Mouse (Mus musculus): ENCODE results near the gene Vamp1. TPM values are rescaled to one million over a fixed set of nuclear protein-coding genes. Genes with fewer than 3 reads are reported as not detected.

Gene Vamp1
- polyA plus RNA-seq, 1 experiment from 2014 or later, result 2.6 TPM

GRCm38 (mm10) chr6:125175469-125175868 is 39.9 kb upstream of the Vamp1 start:
- ATAC-seq (ENCODE audit: insufficient number of reproducible peaks, insufficient read depth, low FRiP score, low read depth), result no peak
- no peak overlapping the region for H3K4me2 ChIP-seq (ENCODE audit: low read length)
- no peaks in the 10 kb centered on the region for H3K9me3 ChIP-seq (ENCODE audit: control insufficient read depth, low read length)
- peaks cover 100% of the 10 kb centered on the region for H3K36me3 ChIP-seq (ENCODE audit: control insufficient read depth, insufficient read depth, low read length)
- WGBS, result 93% methylated on average over 5 of the region's 5 CpGs
- no peak overlapping the region for H3K4me3 ChIP-seq (ENCODE audit: control insufficient read depth in 1 of 2, insufficient read depth in 1 of 2, low read depth in 1 of 2, low read length in 2 of 2)
- no peak overlapping the region for H3K9ac ChIP-seq (ENCODE audit: low read length)
- no peaks in the 10 kb centered on the region for H3K4me1 ChIP-seq (ENCODE audit: control insufficient read depth in 2 of 2, insufficient read depth in 2 of 2, low read length in 2 of 2)
- no peak overlapping the region for H3K27ac ChIP-seq (replicated peaks in 1 of 2; ENCODE audit: control insufficient read depth in 1 of 2, insufficient read depth in 1 of 2, low read depth in 2 of 2, low read length in 2 of 2)
- no peaks in the 10 kb centered on the region for H3K27me3 ChIP-seq (ENCODE audit: control insufficient read depth, insufficient read depth, low read length)

GRCm38 (mm10) chr6:125179601-125180000 is 35.8 kb upstream of the Vamp1 start:
- Histone ChIP-seq H3K27me3 (ENCODE audit: control insufficient read depth, insufficient read depth, low read length) (no peaks in the 10 kb centered on the region), H3K36me3 (ENCODE audit: control insufficient read depth, insufficient read depth, low read length) (peaks cover 100% of the 10 kb centered on the region), H3K4me1 (ENCODE audit: control insufficient read depth in 2 of 2, insufficient read depth in 2 of 2, low read length in 2 of 2) (no peaks in the 10 kb centered on the region), H3K4me3 (ENCODE audit: control insufficient read depth in 1 of 2, insufficient read depth in 1 of 2, low read depth in 1 of 2, low read length in 2 of 2) (no peak overlapping the region), H3K9ac (ENCODE audit: low read length) (no peak overlapping the region), H3K4me2 (ENCODE audit: low read length) (no peak overlapping the region), H3K9me3 (ENCODE audit: control insufficient read depth, low read length) (no peaks in the 10 kb centered on the region), H3K27ac (replicated peaks in 1 of 2; ENCODE audit: control insufficient read depth in 1 of 2, insufficient read depth in 1 of 2, low read depth in 2 of 2, low read length in 2 of 2) (no peak overlapping the region)
- ATAC-seq (ENCODE audit: insufficient number of reproducible peaks, insufficient read depth, low FRiP score, low read depth), result no peak
- 95% methylated on average over 7 of the region's 7 CpGs for WGBS

GRCm38 (mm10) chr6:125182133-125182532 is 33.2 kb upstream of the Vamp1 start:
- H3K9ac ChIP-seq (ENCODE audit: low read length), result no peak overlapping the region
- H3K27me3 ChIP-seq (ENCODE audit: control insufficient read depth, insufficient read depth, low read length), result no peaks in the 10 kb centered on the region
- peaks cover 100% of the 10 kb centered on the region for H3K36me3 ChIP-seq (ENCODE audit: control insufficient read depth, insufficient read depth, low read length)
- no peak for ATAC-seq (ENCODE audit: insufficient number of reproducible peaks, insufficient read depth, low FRiP score, low read depth)
- H3K4me2 ChIP-seq (ENCODE audit: low read length), result no peak overlapping the region
- H3K9me3 ChIP-seq (ENCODE audit: control insufficient read depth, low read length), result no peaks in the 10 kb centered on the region
- 86% methylated on average over 5 of the region's 5 CpGs for whole genome bisulfite sequencing
- no peak overlapping the region for H3K27ac ChIP-seq (replicated peaks in 1 of 2; ENCODE audit: control insufficient read depth in 1 of 2, insufficient read depth in 1 of 2, low read depth in 2 of 2, low read length in 2 of 2)
- no peak overlapping the region for H3K4me3 ChIP-seq (ENCODE audit: control insufficient read depth in 1 of 2, insufficient read depth in 1 of 2, low read depth in 1 of 2, low read length in 2 of 2)
- no peaks in the 10 kb centered on the region for H3K4me1 ChIP-seq (ENCODE audit: control insufficient read depth in 2 of 2, insufficient read depth in 2 of 2, low read length in 2 of 2)

GRCm38 (mm10) chr6:125186203-125186602 is 29.1 kb upstream of the Vamp1 start:
- no peaks in the 10 kb centered on the region for H3K9me3 ChIP-seq (ENCODE audit: control insufficient read depth, low read length)
- no peak overlapping the region for H3K27ac ChIP-seq (replicated peaks in 1 of 2; ENCODE audit: control insufficient read depth in 1 of 2, insufficient read depth in 1 of 2, low read depth in 2 of 2, low read length in 2 of 2)
- no peak overlapping the region for H3K9ac ChIP-seq (ENCODE audit: low read length)
- H3K4me3 ChIP-seq (ENCODE audit: control insufficient read depth in 1 of 2, insufficient read depth in 1 of 2, low read depth in 1 of 2, low read length in 2 of 2), result no peak overlapping the region
- peaks cover 88% of the 10 kb centered on the region for H3K36me3 ChIP-seq (ENCODE audit: control insufficient read depth, insufficient read depth, low read length)
- H3K4me2 ChIP-seq (ENCODE audit: low read length), result no peak overlapping the region
- no peak for ATAC-seq (ENCODE audit: insufficient number of reproducible peaks, insufficient read depth, low FRiP score, low read depth)
- H3K27me3 ChIP-seq (ENCODE audit: control insufficient read depth, insufficient read depth, low read length), result no peaks in the 10 kb centered on the region
- peaks cover 2 to 12% of the 10 kb centered on the region in 2 experiments; a peak in 1 of 4 replicates for H3K4me1 ChIP-seq (ENCODE audit: control insufficient read depth in 2 of 2, insufficient read depth in 2 of 2, low read length in 2 of 2)
- WGBS, result 90% methylated on average over 10 of the region's 10 CpGs

- Histone ChIP-seq H3K4me1 (ENCODE audit: control insufficient read depth in 2 of 2, insufficient read depth in 2 of 2, low read length in 2 of 2) (peaks cover 2 to 21% of the 10 kb centered on the region in 2 experiments; a peak in 2 of 4 replicates), H3K4me3 (ENCODE audit: control insufficient read depth in 1 of 2, insufficient read depth in 1 of 2, low read depth in 1 of 2, low read length in 2 of 2) (peak overlapping the region; percentile 75 to 80), H3K4me2 (ENCODE audit: low read length) (peak overlapping the region; percentile 90), H3K27me3 (ENCODE audit: control insufficient read depth, insufficient read depth, low read length) (no peaks in the 10 kb centered on the region), H3K9ac (ENCODE audit: low read length) (peak overlapping the region; percentile 92), H3K27ac (replicated peaks in 1 of 2; ENCODE audit: control insufficient read depth in 1 of 2, insufficient read depth in 1 of 2, low read depth in 2 of 2, low read length in 2 of 2) (peak overlapping the region; percentile 86 to 100), H3K9me3 (ENCODE audit: control insufficient read depth, low read length) (no peaks in the 10 kb centered on the region), H3K36me3 (ENCODE audit: control insufficient read depth, insufficient read depth, low read length) (peaks cover 69% of the 10 kb centered on the region)
- ATAC-seq (ENCODE audit: insufficient number of reproducible peaks, insufficient read depth, low FRiP score, low read depth), result no peak
Measured at GRCm38 (mm10) chr6:125190816-125191215, 24.5 kb upstream of the Vamp1 start.

GRCm38 (mm10) chr6:125191332-125192015 is 23.9 kb upstream of the Vamp1 start, which contains the start of the genes Ncapd2 and Mrpl51:
TSS of gene Ncapd2 (minus strand) at chr6:125191701.
TSS of gene Mrpl51 (plus strand) at chr6:125191801.
- H3K9ac ChIP-seq (ENCODE audit: low read length), result peak within 1 kb of the TSS; percentile 92
- H3K27me3 ChIP-seq (ENCODE audit: control insufficient read depth, insufficient read depth, low read length), result no peaks in the 10 kb centered on the region
- under 1% methylated on average over 54 of the region's 54 CpGs for WGBS
- H3K27ac ChIP-seq (replicated peaks in 1 of 2; ENCODE audit: control insufficient read depth in 1 of 2, insufficient read depth in 1 of 2, low read depth in 2 of 2, low read length in 2 of 2), result peak within 1 kb of the TSS; percentile 93 to 100
- H3K4me3 ChIP-seq (ENCODE audit: control insufficient read depth in 1 of 2, insufficient read depth in 1 of 2, low read depth in 1 of 2, low read length in 2 of 2), result peak within 1 kb of the TSS; percentile 75 to 80
- peaks cover 62% of the 10 kb centered on the region for H3K36me3 ChIP-seq (ENCODE audit: control insufficient read depth, insufficient read depth, low read length)
- peak; percentile 94 for ATAC-seq (ENCODE audit: insufficient number of reproducible peaks, insufficient read depth, low FRiP score, low read depth)
- peak within 1 kb of the TSS; percentile 90 for H3K4me2 ChIP-seq (ENCODE audit: low read length)
- no peaks in the 10 kb centered on the region for H3K9me3 ChIP-seq (ENCODE audit: control insufficient read depth, low read length)
- H3K4me1 ChIP-seq (ENCODE audit: control insufficient read depth in 2 of 2, insufficient read depth in 2 of 2, low read length in 2 of 2), result peaks cover 2 to 21% of the 10 kb centered on the region in 2 experiments; a peak in 2 of 4 replicates

- Histone ChIP-seq H3K27me3 (ENCODE audit: control insufficient read depth, insufficient read depth, low read length) (no peaks in the 10 kb centered on the region), H3K4me2 (ENCODE audit: low read length) (peak overlapping the region; percentile 90), H3K9me3 (ENCODE audit: control insufficient read depth, low read length) (no peaks in the 10 kb centered on the region), H3K4me1 (ENCODE audit: control insufficient read depth in 2 of 2, insufficient read depth in 2 of 2, low read length in 2 of 2) (peaks cover 2 to 21% of the 10 kb centered on the region in 2 experiments; a peak in 2 of 4 replicates), H3K27ac (replicated peaks in 1 of 2; ENCODE audit: control insufficient read depth in 1 of 2, insufficient read depth in 1 of 2, low read depth in 2 of 2, low read length in 2 of 2) (peak overlapping the region; percentile 93 to 100), H3K4me3 (ENCODE audit: control insufficient read depth in 1 of 2, insufficient read depth in 1 of 2, low read depth in 1 of 2, low read length in 2 of 2) (peak overlapping the region; percentile 55 to 80), H3K36me3 (ENCODE audit: control insufficient read depth, insufficient read depth, low read length) (peaks cover 55% of the 10 kb centered on the region), H3K9ac (ENCODE audit: low read length) (peak overlapping the region; percentile 92)
- ATAC-seq (ENCODE audit: insufficient number of reproducible peaks, insufficient read depth, low FRiP score, low read depth), result peak; percentile 92; the same call in 1 of the 2 replicates
- WGBS, result under 1% methylated on average over 34 of the region's 34 CpGs
Measured at GRCm38 (mm10) chr6:125192016-125192714, 23.2 kb upstream of the Vamp1 start.
